In genomic region chr17:30825731-30826304, GRCm38 (mm10) we compare ENCODE assay signal across 19 mouse cellular contexts.
DNase-seq lines count a peak whose midpoint lies in the region; ATAC-seq lines count a peak whose summit lies in the region.
"Had no signal": no experiment of that assay in that cellular context is flagged by ENCODE, and none has a peak within 500 bp of the region (broad histone marks: within the 10 kb centered on the region; RNA-seq: fewer than 3 reads in every experiment).

No protein-coding gene starts in this region.

- H3K4me2 ChIP-seq in hindbrain, embryonic 14.5 days (replicated peaks) = no peak overlapping the region
- peak overlapping the region; percentile 15; the same call in 1 of the 2 replicates for H3K4me2 ChIP-seq in midbrain, embryonic 15.5 days
- H3K4me2 ChIP-seq: heart, embryonic 13.5 days had no signal

- no peak overlapping the region for H3K4me3 ChIP-seq in hindbrain, embryonic 14.5 days (replicated peaks; ENCODE audit: low read length)
- H3K4me3 ChIP-seq in midbrain, embryonic 15.5 days = no peak overlapping the region
- H3K4me3 ChIP-seq: embryonic facial prominence, embryonic 10.5 days; erythroblast, embryonic 14.5 days; heart, embryonic 13.5 days had no signal

- H3K4me1 ChIP-seq in hindbrain, embryonic 14.5 days (replicated peaks; ENCODE audit: control insufficient read depth, insufficient read depth, low read length) = no peaks in the 10 kb centered on the region
- H3K4me1 ChIP-seq in midbrain, embryonic 15.5 days = peaks cover 4% of the 10 kb centered on the region; the same call in 1 of the 2 replicates

- no peak; the same call in 1 of the 2 replicates for ATAC-seq in hindbrain, embryonic 14.5 days (ENCODE audit: low FRiP score)
- ATAC-seq in midbrain, embryonic 15.5 days (replicated peaks) = no peak

- H3K27ac ChIP-seq in hindbrain, embryonic 14.5 days = peak overlapping the region; percentile 41; the same call in 1 of the 2 replicates
- H3K27ac ChIP-seq in midbrain, embryonic 15.5 days = peak overlapping the region; percentile 42; the same call in 1 of the 2 replicates
- H3K27ac ChIP-seq: embryonic facial prominence, embryonic 10.5 days; heart, embryonic 13.5 days; liver, embryonic 14.5 days; stomach, postnatal 0 days had no signal

- WGBS in hindbrain, embryonic 14.5 days = 15% methylated on average over 11 of the region's 11 CpGs
- WGBS in midbrain, embryonic 15.5 days = 8% methylated on average over 11 of the region's 11 CpGs

- H3K36me3 ChIP-seq in hindbrain, embryonic 14.5 days (replicated peaks; ENCODE audit: control insufficient read depth, insufficient read depth) = no peaks in the 10 kb centered on the region
- no peaks in the 10 kb centered on the region for H3K36me3 ChIP-seq in midbrain, embryonic 15.5 days (replicated peaks)
- H3K36me3 ChIP-seq: embryonic facial prominence, embryonic 10.5 days; heart, embryonic 13.5 days had no signal

- DNase-seq in frontal cortex, adult 2 months (ENCODE audit: extremely low spot score in 1 of 2, low spot score in 1 of 2) = peak; percentile 18 to 49
- no peak for DNase-seq in frontal cortex, postnatal 14 days (ENCODE audit: low spot score in 2 of 2)
- peak; percentile 55 for DNase-seq in ZHBTc4 (ENCODE audit: low read depth, low spot score)
- no peak for DNase-seq in hindbrain, embryonic 14.5 days (ENCODE audit: low spot score)
- no peak for DNase-seq in lung, postnatal 4 days
- no peak for DNase-seq in layer of hippocampus, adult 11-12 months (ENCODE audit: low spot score)
- DNase-seq: adrenal gland, adult 8-10 months; cerebellum, adult 9-10 months; heart, postnatal 4 days; kidney, adult 2 months; lung, postnatal 14 days; retina, postnatal 1 day; thymus, postnatal 25 days had no signal

- H3K9me3 ChIP-seq in hindbrain, embryonic 14.5 days (ENCODE audit: control insufficient read depth, low read length) = no peaks in the 10 kb centered on the region
- H3K9me3 ChIP-seq in midbrain, embryonic 15.5 days = no peaks in the 10 kb centered on the region
- H3K9me3 ChIP-seq: embryonic facial prominence, embryonic 10.5 days; heart, embryonic 13.5 days had no signal

- H3K27me3 ChIP-seq in hindbrain, embryonic 14.5 days (ENCODE audit: control insufficient read depth, insufficient read depth, low read length) = no peaks in the 10 kb centered on the region
- H3K27me3 ChIP-seq in midbrain, embryonic 15.5 days (replicated peaks) = no peaks in the 10 kb centered on the region
- H3K27me3 ChIP-seq: heart, embryonic 13.5 days had no signal

- H3K9ac ChIP-seq in hindbrain, embryonic 14.5 days = no peak overlapping the region
- H3K9ac ChIP-seq in midbrain, embryonic 15.5 days = no peak overlapping the region
- H3K9ac ChIP-seq: heart, embryonic 13.5 days; liver, embryonic 14.5 days had no signal

Comparison
In these comparisons a context has a peak if more than half of its experiments do, and no peak if none do; other contexts are left out.
1. DNase-seq: peak in frontal cortex, adult 2 months (2 of 2) and ZHBTc4 (single experiment); none in frontal cortex, postnatal 14 days (0 of 2), hindbrain, embryonic 14.5 days (single experiment), lung, postnatal 4 days (0 of 2) and layer of hippocampus, adult 11-12 months (single experiment).